Mouse (Mus musculus) neural tube, embryonic 13.5 days (tissue): Measurements from ENCODE around the gene Ebf1. TPM values are rescaled to one million over a fixed set of nuclear protein-coding genes. Genes with fewer than 3 reads are reported as not detected.

Source experiments
- ATAC-seq: fragments of 200-750 bp; cut with Nextera tagmentation; 2 replicates; pipeline ENCODE4 v1.8.0; 2017; ENCODE audit warnings: low read depth, mild to moderate bottlenecking, moderate TSS enrichment, moderate library complexity
- H3K27ac ChIP-seq: fragments of 300-500 bp; sonication (generic); replicated peaks from 2 replicates; pipeline ENCODE4 v1.5.1; 2015; ENCODE audit warnings: moderate library complexity, mild to moderate bottlenecking, inconsistent platforms
- H3K27me3 ChIP-seq: fragments of 300-500 bp; sonication (generic); 2 replicates; pipeline ENCODE4 v1.6.1; 2015; ENCODE audit warnings: mild to moderate bottlenecking, inconsistent platforms
- H3K36me3 ChIP-seq: fragments of 300-500 bp; sonication (generic); 2 replicates; pipeline ENCODE4 v1.6.1; 2015; ENCODE audit warnings: mild to moderate bottlenecking, inconsistent platforms
- H3K4me1 ChIP-seq: fragments of 300-500 bp; sonication (generic); replicated peaks from 2 replicates; pipeline ENCODE4 v1.6.1; 2015; ENCODE audit warnings: inconsistent platforms
- H3K4me2 ChIP-seq: fragments of 300-500 bp; sonication (generic); 2 replicates; pipeline ENCODE4 v1.6.1; 2015; ENCODE audit warnings: inconsistent platforms, mild to moderate bottlenecking, moderate library complexity
- H3K4me3 ChIP-seq: fragments of 300-500 bp; sonication (generic); 2 replicates; pipeline ENCODE4 v1.5.1; 2015; ENCODE audit warnings: mild to moderate bottlenecking, inconsistent platforms
- H3K9ac ChIP-seq: fragments of 300-500 bp; sonication (generic); 2 replicates; pipeline ENCODE4 v1.6.1; 2015; ENCODE audit warnings: moderate library complexity, mild to moderate bottlenecking, inconsistent platforms
- H3K9me3 ChIP-seq: fragments of 300-500 bp; sonication (generic); 2 replicates; pipeline ENCODE4 v1.6.1; 2016; ENCODE audit warnings: inconsistent platforms
- WGBS: fragments of 180-500 bp; shearing (Covaris S2); methylation state at CpG from one replicate; pipeline ENCODE4 v1.1.7; 2015; 5-methylcytosine and 5-hydroxymethylcytosine counted together
- polyA plus RNA-seq: library from polyadenylated mRNA; unstranded; fragments of >200 nt; fragmentation: Nextera tagmentation; extraction: Ambion mirVana; gene quantifications from 2 replicates; pipeline ENCODE4 v1.2.1, GENCODE M21; 2015

Ebf1 gene
- polyA plus RNA-seq, 1 experiment from 2014 or later, result 184 TPM

DNA sequence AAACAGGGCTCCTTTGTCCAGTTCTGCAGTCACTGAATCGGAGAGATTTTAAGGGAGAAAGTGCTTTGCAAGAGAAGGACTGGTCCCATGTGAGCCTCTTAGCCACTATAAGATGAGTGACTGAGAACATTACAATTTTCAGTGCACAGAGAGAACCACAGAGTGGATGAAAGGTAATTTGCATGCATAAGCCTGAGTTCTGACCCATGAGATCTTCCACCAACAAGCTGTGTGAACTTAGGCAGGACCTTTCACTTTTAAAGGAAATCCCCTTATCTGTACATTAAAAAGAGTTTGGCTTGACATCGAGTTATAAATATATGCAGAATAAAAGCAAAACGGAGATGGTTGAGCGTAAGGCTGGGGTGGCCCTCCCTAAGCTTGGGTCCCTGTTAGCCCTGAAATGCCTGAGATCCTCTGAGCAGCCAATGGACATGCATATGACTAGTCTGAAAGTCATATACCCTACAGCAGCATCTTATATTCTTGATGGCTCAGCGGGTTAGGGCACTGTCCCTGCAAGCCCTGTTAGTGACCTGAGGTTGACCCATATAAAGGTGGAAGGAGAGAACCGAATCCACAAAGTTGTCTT, 92.8 kb downstream of the Ebf1 start:
- Histone ChIP-seq H3K4me2 (no peak overlapping the region), H3K9ac (no peak overlapping the region), H3K27ac (no peak overlapping the region), H3K36me3 (no peaks in the 10 kb centered on the region), H3K4me3 (no peak overlapping the region), H3K9me3 (no peaks in the 10 kb centered on the region), H3K27me3 (no peaks in the 10 kb centered on the region), H3K4me1 (peaks cover 34% of the 10 kb centered on the region)
- WGBS, result 78% methylated on average over 6 of the region's 6 CpGs
- ATAC-seq, result no peak

DNA sequence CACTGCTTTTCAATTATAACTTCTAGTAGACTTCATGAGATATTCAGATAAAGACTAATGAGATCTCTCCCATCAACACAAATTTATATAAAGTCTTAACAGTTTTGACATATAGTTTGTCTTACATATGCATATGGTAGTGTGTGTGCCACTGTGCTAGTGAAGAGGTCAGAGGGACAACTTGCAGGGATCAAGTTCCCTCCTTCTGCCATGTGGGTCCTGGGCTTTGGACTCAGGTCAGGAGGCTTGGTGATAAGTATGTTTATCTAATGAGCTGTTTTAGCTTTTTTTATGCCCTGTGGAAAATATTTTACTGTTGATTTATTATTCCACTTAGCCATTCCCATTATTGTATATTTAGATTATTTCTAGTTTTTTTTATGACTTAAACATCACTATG, 93.7 kb downstream of the Ebf1 start:
- Histone ChIP-seq H3K27ac (no peak overlapping the region), H3K4me3 (no peak overlapping the region), H3K36me3 (no peaks in the 10 kb centered on the region), H3K4me1 (peaks cover 39% of the 10 kb centered on the region), H3K27me3 (no peaks in the 10 kb centered on the region), H3K9ac (no peak overlapping the region), H3K9me3 (no peaks in the 10 kb centered on the region), H3K4me2 (no peak overlapping the region)
- no peak for ATAC-seq

DNA sequence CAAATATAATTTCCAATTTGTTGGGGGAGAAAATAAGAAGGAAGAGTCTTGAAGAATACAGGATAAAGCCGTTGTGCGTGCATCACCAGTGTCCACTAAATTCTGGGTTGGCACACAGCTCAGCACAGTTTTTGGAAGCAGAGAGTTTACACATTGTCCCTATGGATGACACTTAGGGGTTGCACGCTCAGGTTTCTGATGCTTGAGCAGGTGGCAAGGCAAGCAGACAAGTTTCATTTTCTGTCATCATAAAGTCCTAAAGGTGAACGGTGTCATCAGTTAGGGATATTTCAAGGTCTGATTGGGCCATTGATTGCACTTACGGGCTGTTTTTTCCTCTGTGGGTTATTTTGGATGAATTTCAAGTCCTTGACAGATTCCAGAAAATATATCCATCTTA, 97.1 kb downstream of the Ebf1 start:
- Histone ChIP-seq H3K4me3 (no peak overlapping the region), H3K4me2 (no peak overlapping the region), H3K27ac (no peak overlapping the region), H3K9me3 (no peaks in the 10 kb centered on the region), H3K9ac (no peak overlapping the region), H3K4me1 (peaks cover 36% of the 10 kb centered on the region), H3K27me3 (no peaks in the 10 kb centered on the region), H3K36me3 (no peaks in the 10 kb centered on the region)
- no peak for ATAC-seq
- WGBS, result 86% methylated on average over 5 of the region's 5 CpGs

DNA sequence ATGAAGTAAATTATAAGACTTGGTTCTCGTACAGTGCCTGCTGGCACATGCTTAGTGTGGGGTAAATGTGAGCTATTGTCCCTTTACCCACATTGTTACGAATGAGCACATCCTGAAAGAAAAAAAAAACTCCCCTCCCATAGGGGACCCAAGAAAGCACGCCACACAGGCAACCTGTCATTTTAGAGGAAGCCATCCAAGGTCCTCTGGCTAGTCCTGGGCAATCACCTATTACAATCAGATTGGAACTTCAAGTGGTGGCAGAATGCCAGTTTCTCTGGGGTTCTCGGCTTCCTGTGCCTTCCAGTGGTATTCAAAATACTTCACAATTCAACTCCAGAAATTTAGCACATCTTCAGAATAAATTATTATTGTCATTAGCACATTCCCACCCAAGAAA, 98.7 kb downstream of the Ebf1 start:
- Histone ChIP-seq H3K27ac (0 out of 2 replicates have a peak overlapping the region, but pooled peaks have one; percentile 5), H3K9ac (no peak overlapping the region), H3K27me3 (no peaks in the 10 kb centered on the region), H3K4me1 (peaks cover 36% of the 10 kb centered on the region), H3K9me3 (no peaks in the 10 kb centered on the region), H3K36me3 (no peaks in the 10 kb centered on the region), H3K4me2 (no peak overlapping the region), H3K4me3 (no peak overlapping the region)
- 46% methylated on average over 4 of the region's 4 CpGs for whole genome bisulfite sequencing
- no peak for ATAC-seq

DNA sequence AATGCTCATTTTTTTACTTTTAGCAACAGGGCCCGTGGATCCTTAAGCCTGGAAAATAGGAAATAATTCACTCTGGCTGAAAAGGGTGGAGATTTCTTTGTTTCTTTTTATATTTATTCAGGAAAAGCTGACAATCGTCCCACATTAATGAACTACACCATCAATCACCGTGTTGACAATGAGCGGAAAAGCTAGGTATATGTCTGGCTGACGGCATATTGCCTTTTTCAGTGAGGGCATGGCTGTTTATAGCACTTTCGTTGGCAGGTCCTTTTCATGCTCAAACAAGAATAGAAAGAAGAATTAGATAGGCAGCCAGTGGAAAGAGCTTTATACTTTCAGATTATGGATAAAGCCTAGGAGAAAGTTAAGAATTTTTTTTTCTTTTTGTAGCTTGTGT, 99.8 kb downstream of the Ebf1 start:
- no peak overlapping the region for H3K4me3 ChIP-seq
- no peak for ATAC-seq

DNA sequence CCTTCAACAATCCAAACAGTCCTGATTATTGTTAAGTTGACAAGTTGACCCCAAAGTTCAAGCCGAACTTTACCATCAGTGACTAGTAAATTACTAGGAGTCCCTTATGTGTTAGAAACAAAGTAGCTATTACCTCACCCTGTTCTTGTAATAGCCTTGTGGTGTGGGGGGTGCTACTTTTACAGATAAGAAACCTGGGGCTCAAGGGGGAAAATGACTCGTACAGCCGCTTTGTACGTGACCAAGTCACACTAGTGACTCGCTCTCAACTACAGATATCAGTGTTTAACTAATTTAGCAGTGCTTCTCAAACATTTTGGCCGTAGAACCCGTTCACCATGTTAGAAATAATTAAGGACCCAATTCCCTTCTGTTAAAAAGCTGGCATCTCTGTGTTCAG, 100.5 kb downstream of the Ebf1 start:
- ATAC-seq, result no peak
- no peak overlapping the region for H3K9ac ChIP-seq
- WGBS, result 62% methylated on average over 7 of the region's 7 CpGs

More for the DNA sequence above, 99.8 kb downstream of the Ebf1 start:
- no peak overlapping the region for H3K27ac ChIP-seq
- H3K27me3 ChIP-seq, result no peaks in the 10 kb centered on the region
- no peaks in the 10 kb centered on the region for H3K9me3 ChIP-seq
- 31% methylated on average over 6 of the region's 6 CpGs for WGBS
- H3K4me2 ChIP-seq, result no peak overlapping the region
- H3K36me3 ChIP-seq, result no peaks in the 10 kb centered on the region
- no peak overlapping the region for H3K9ac ChIP-seq
- H3K4me1 ChIP-seq, result peaks cover 36% of the 10 kb centered on the region

DNA sequence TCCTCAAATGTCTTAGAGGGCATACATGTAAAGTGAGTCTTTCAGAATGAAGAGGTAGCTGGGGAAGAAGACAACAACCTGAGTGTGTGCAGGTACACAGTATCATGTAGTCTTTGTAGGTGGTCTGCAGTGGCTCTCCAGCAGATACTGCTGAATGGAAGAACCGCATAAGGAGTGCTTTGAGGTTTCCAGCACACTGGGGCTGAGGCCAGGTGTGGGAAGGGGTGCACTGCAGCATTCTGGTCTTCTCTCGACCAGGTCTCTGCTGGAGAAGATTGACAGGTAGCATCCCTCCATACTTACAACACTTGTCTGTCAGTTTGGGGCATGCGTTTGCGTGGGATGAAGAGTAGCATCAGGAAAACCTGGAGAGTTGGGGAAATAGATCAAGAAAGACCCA, 104.9 kb downstream of the Ebf1 start:
- 90% methylated on average over 4 of the region's 4 CpGs for WGBS
- Histone ChIP-seq H3K27ac (no peak overlapping the region), H3K9ac (no peak overlapping the region), H3K4me3 (no peak overlapping the region), H3K4me2 (no peak overlapping the region), H3K4me1 (peaks cover 5% of the 10 kb centered on the region; the same call in 1 of the 2 replicates), H3K9me3 (no peaks in the 10 kb centered on the region), H3K36me3 (no peaks in the 10 kb centered on the region), H3K27me3 (no peaks in the 10 kb centered on the region)
- ATAC-seq, result no peak

More for the DNA sequence above, 100.5 kb downstream of the Ebf1 start:
- no peaks in the 10 kb centered on the region for H3K36me3 ChIP-seq
- no peaks in the 10 kb centered on the region for H3K9me3 ChIP-seq
- H3K4me3 ChIP-seq, result no peak overlapping the region
- H3K4me1 ChIP-seq, result peaks cover 36% of the 10 kb centered on the region
- H3K27me3 ChIP-seq, result no peaks in the 10 kb centered on the region
- H3K4me2 ChIP-seq, result no peak overlapping the region
- H3K27ac ChIP-seq, result no peak overlapping the region

DNA sequence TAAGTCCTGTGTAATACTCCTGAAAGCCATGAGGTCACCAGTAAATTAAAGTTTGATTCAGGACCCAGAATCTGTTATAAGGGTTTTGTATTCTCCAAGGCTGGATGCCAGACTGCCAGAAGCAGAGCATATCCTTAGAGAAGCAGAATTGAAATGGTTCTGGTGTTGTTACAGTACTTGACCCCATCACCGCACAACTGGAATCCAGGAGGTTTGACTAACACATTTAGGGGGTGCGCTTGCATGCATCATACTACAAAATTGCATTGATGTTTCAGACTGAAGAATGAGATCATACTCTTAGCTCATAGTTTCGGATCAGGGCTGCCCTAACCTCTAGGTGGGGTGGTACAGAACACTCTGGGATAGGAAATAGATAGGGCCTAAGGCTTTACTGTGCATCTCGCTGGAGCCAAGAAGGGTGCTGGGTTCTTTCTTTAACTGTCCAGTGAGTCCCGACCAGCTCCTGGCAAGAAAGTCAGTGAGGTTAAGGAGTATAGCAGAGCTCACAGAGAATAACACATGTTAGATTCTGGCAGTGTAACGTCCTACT, 106.9 kb downstream of the Ebf1 start:
- no peak overlapping the region for H3K4me3 ChIP-seq
- 80% methylated on average over 6 of the region's 6 CpGs for WGBS
- no peaks in the 10 kb centered on the region; the same call in 1 of the 2 replicates for H3K4me1 ChIP-seq
- no peaks in the 10 kb centered on the region for H3K9me3 ChIP-seq
- no peak overlapping the region for H3K4me2 ChIP-seq
- no peak overlapping the region for H3K27ac ChIP-seq
- H3K27me3 ChIP-seq, result no peaks in the 10 kb centered on the region
- ATAC-seq, result no peak
- no peak overlapping the region for H3K9ac ChIP-seq
- H3K36me3 ChIP-seq, result no peaks in the 10 kb centered on the region

DNA sequence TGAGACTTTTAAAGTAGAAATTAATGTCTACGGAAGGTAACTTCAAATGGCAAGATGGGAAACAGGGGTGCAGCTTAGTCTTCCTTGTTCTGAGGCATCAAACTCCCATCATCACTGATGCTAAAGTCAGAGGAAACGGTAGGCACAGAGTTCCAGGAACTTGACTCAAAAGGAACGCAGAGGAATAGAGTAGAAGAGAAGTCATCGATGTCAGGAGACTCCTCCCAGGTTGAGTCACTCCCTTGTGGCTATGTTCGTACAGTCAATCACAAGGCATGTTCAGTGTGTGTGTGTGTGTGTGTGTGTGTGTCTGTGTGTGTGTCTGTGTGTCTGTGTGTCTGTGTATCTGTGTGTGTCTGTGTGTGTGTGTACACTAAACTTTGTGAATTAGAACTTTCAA, 108.6 kb downstream of the Ebf1 start:
- H3K27ac ChIP-seq, result no peak overlapping the region
- H3K27me3 ChIP-seq, result no peaks in the 10 kb centered on the region
- 91% methylated on average over 5 of the region's 5 CpGs for WGBS
- H3K36me3 ChIP-seq, result no peaks in the 10 kb centered on the region
- no peaks in the 10 kb centered on the region for H3K9me3 ChIP-seq
- no peak overlapping the region for H3K9ac ChIP-seq
- H3K4me1 ChIP-seq, result peaks cover 13% of the 10 kb centered on the region
- no peak overlapping the region for H3K4me2 ChIP-seq
- H3K4me3 ChIP-seq, result no peak overlapping the region
- no peak for ATAC-seq

DNA sequence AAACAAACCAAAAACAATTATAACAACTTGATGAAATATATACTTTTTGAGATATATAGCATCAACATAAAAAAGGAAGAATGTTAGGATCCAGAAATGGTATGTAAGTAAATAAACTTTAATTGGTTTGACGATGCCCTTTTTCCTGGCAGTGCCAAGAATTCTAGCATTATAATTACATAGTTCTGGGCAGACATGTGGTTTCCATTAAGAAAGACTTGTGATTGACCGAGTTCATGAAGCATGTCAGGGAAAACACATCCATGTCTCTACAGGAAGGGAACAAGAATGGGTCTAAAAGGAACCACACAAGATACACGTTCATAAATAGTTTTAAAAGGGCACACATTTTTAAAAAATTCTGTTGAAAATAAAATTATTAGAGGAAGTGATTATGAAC, 110.3 kb downstream of the Ebf1 start:
- Histone ChIP-seq H3K9me3 (no peaks in the 10 kb centered on the region), H3K27me3 (no peaks in the 10 kb centered on the region), H3K4me3 (no peak overlapping the region), H3K9ac (no peak overlapping the region), H3K4me2 (no peak overlapping the region), H3K27ac (no peak overlapping the region), H3K36me3 (no peaks in the 10 kb centered on the region), H3K4me1 (peaks cover 13% of the 10 kb centered on the region)
- 72% methylated on average over 3 of the region's 3 CpGs for WGBS
- ATAC-seq, result no peak

DNA sequence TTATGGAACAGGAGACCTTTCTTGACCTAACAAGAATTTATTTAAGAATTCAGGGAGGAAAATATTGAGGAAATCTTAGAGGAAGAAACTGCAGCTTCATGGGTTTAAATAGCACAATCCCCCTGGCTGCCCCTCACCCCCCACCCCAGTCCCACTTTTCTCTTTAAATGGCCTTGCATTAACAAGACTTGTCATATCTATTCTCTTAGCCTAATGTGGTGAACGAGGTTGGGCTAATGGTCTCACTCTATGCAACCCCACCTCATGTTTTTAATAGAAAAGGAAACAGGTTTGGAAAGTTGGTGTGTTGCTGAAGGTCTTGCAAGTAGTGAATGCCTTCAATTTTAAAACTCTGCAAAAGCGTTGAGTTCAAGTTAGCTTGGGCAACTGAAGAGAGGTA, 110.7 kb downstream of the Ebf1 start:
- H3K36me3 ChIP-seq, result no peaks in the 10 kb centered on the region
- no peak overlapping the region for H3K4me3 ChIP-seq
- H3K9me3 ChIP-seq, result no peaks in the 10 kb centered on the region
- peaks cover 13% of the 10 kb centered on the region for H3K4me1 ChIP-seq
- 72% methylated on average over 2 of the region's 2 CpGs for WGBS
- no peaks in the 10 kb centered on the region for H3K27me3 ChIP-seq
- no peak overlapping the region for H3K27ac ChIP-seq
- ATAC-seq, result no peak
- H3K4me2 ChIP-seq, result no peak overlapping the region
- no peak overlapping the region for H3K9ac ChIP-seq

DNA sequence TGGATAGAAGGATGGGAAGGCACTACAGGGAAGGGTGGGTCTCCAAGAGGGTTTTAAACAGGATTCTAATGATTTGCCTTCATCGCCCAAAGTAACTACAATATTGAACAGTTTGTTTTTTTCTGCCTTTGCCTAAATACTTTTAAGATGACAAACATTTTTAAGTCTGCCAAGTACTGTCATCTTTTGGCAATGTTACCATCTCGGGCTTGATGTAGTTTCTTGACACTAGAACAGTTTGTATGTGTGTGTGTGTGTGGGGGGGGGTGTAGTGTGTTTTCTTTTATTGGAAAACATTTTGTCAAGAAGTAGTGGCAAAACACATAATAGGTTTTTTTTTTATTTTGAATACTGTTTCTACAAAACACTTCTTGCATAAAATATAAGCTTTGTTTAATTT, 111.2 kb downstream of the Ebf1 start:
- WGBS, result 91% methylated on average over 2 of the region's 2 CpGs
- Histone ChIP-seq H3K4me2 (no peak overlapping the region), H3K4me1 (peaks cover 16% of the 10 kb centered on the region), H3K9me3 (no peaks in the 10 kb centered on the region), H3K9ac (no peak overlapping the region), H3K27ac (no peak overlapping the region), H3K4me3 (no peak overlapping the region), H3K36me3 (no peaks in the 10 kb centered on the region), H3K27me3 (no peaks in the 10 kb centered on the region)
- ATAC-seq, result no peak

DNA sequence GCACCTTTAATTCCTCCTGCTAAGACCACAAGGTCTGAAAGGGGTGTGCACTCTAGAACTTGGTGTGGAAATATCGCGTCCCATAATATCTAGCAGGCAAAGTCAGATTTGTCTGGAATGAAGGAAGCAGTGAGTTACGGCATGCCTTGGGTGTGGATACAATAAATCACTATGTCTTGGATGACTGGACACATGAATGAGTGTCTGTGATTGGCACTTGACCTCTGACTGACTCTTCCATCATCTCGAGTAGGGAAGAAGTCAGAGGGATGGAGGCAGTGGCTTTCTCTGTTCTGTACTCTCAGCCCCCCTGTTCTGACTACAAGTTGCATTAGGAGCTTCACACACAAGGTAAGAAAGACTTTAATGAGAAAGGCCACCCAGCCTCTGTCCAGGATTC, 112.8 kb downstream of the Ebf1 start:
- 63% methylated on average over 4 of the region's 4 CpGs for WGBS
- H3K4me3 ChIP-seq, result no peak overlapping the region
- H3K9ac ChIP-seq, result no peak overlapping the region
- no peak for ATAC-seq
- H3K27me3 ChIP-seq, result no peaks in the 10 kb centered on the region
- H3K27ac ChIP-seq, result no peak overlapping the region
- no peaks in the 10 kb centered on the region for H3K36me3 ChIP-seq
- H3K4me2 ChIP-seq, result no peak overlapping the region
- peaks cover 19% of the 10 kb centered on the region for H3K4me1 ChIP-seq
- no peaks in the 10 kb centered on the region for H3K9me3 ChIP-seq
